Mouse (Mus musculus) right cerebral cortex, adult 2 months (tissue): ENCODE results near the gene Jade2.

Experiments used
- DNase-seq, 2 experiments: peaks; one replicate each; pipeline ENCODE4 v3.0.0; 2021 to 2022; ENCODE audit warnings: low spot score in 2 of 2

The Jade2 gene

GRCm38 (mm10) chr11:51857818-51858527 is 520 bp upstream of the Jade2 start:
- DNase-seq, result peak; percentile 67 to 77

- DNase-seq, result peak; percentile 54 to 62
Observed at GRCm38 (mm10) chr11:51856616-51857080, 805 bp downstream of the Jade2 start.

GRCm38 (mm10) chr11:51855818-51856615 is 1.4 kb downstream of the Jade2 start:
- peak; percentile 68 to 82 for DNase-seq

- peak; percentile 21 to 59 for DNase-seq
Observed at GRCm38 (mm10) chr11:51854981-51855817, 2.3 kb downstream of the Jade2 start.

GRCm38 (mm10) chr11:51852595-51852994 is 4.9 kb downstream of the Jade2 start:
- DNase-seq, result no peak

- no peak for DNase-seq
Observed at GRCm38 (mm10) chr11:51852091-51852521, 5.3 kb downstream of the Jade2 start.

- no peak for DNase-seq
Observed at GRCm38 (mm10) chr11:51850741-51851330, 6.6 kb downstream of the Jade2 start.

GRCm38 (mm10) chr11:51848324-51848723 is 9.1 kb downstream of the Jade2 start:
- no peak for DNase-seq

GRCm38 (mm10) chr11:51847902-51848301 is 9.6 kb downstream of the Jade2 start:
- no peak for DNase-seq

- no peak for DNase-seq
Observed at GRCm38 (mm10) chr11:51845981-51846883, 11.2 kb downstream of the Jade2 start.

GRCm38 (mm10) chr11:51844529-51845098 is 12.8 kb downstream of the Jade2 start:
- DNase-seq, result no peak

- no peak for DNase-seq
Observed at GRCm38 (mm10) chr11:51843898-51844297, 13.6 kb downstream of the Jade2 start.

GRCm38 (mm10) chr11:51843168-51843567 is 14.3 kb downstream of the Jade2 start:
- DNase-seq, result no peak

GRCm38 (mm10) chr11:51841149-51841548 is 16.3 kb downstream of the Jade2 start:
- no peak for DNase-seq

- DNase-seq, result no peak
Observed at GRCm38 (mm10) chr11:51840657-51841056, 16.8 kb downstream of the Jade2 start.

GRCm38 (mm10) chr11:51839973-51840372 is 17.5 kb downstream of the Jade2 start:
- no peak for DNase-seq

GRCm38 (mm10) chr11:51839106-51839505 is 18.3 kb downstream of the Jade2 start:
- DNase-seq, result no peak

GRCm38 (mm10) chr11:51837164-51838153 is 20.0 kb downstream of the Jade2 start:
- no peak for DNase-seq

- no peak for DNase-seq
Observed at GRCm38 (mm10) chr11:51836506-51836905, 20.9 kb downstream of the Jade2 start.
